In the genomic region with DNA sequence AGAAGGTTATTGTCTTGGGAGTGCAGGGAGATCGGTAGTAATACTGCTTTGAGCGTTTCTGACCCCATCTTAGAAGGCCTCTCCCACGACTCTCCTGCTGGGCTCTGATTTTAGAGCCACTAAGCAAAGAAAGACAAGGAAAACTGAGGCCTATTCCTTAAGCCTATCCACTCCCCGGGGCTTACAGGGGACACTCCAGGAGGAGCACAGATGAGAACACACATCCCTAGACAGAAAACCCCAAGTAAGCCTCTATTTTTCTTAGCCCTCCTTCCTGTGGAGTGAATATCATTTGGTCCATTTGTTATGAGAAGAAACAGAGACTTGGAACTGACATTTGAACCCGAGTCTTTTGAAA, we compare ENCODE assay signal across 8 mouse cellular contexts.
DNase-seq lines count a peak whose midpoint lies in the region; ATAC-seq and TF ChIP-seq lines count a peak whose summit lies in the region.

No protein-coding gene starts in this region.

- peak overlapping the region; percentile 76 for H3K9ac ChIP-seq in heart, embryonic 11.5 days (ENCODE audit: low read depth, low read length)
- no peak overlapping the region for H3K9ac ChIP-seq in liver, embryonic 12.5 days
- peak overlapping the region; percentile 70 for H3K9ac ChIP-seq in stomach, postnatal 0 days (ENCODE audit: low read length)

- no peak for TF ChIP-seq CTCF in stomach, postnatal 0 days (IDR thresholded peaks at IDR 0.05; ENCODE audit: low read depth)

- intact Hi-C loops in heart, postnatal 10 days (cut with DNase I): loop anchor here (2.0 to 10.0 kb wide), 3 partner anchors 162 to 1016 kb away; no protein-coding TSS in a partner anchor

- H3K27me3 ChIP-seq in heart, embryonic 11.5 days (ENCODE audit: control insufficient read depth, insufficient read depth, low read length): no peaks in the 10 kb centered on the region
- H3K27me3 ChIP-seq in liver, embryonic 12.5 days (replicated peaks): peaks cover 8% of the 10 kb centered on the region; the same call in 1 of the 2 replicates
- no peaks in the 10 kb centered on the region for H3K27me3 ChIP-seq in stomach, postnatal 0 days (ENCODE audit: control insufficient read depth, insufficient read depth, low read length)

- H3K4me2 ChIP-seq in heart, embryonic 11.5 days: peak overlapping the region; percentile 64
- peak overlapping the region; percentile 64 for H3K4me2 ChIP-seq in liver, embryonic 12.5 days
- H3K4me2 ChIP-seq in stomach, postnatal 0 days (replicated peaks; ENCODE audit: low read depth): peak overlapping the region; percentile 68

- no peaks in the 10 kb centered on the region for H3K9me3 ChIP-seq in heart, embryonic 11.5 days (replicated peaks; ENCODE audit: control insufficient read depth, low read length)
- H3K9me3 ChIP-seq in liver, embryonic 12.5 days (replicated peaks): no peaks in the 10 kb centered on the region
- no peaks in the 10 kb centered on the region for H3K9me3 ChIP-seq in stomach, postnatal 0 days (ENCODE audit: control insufficient read depth, low read length)

- no peak for DNase-seq in heart, postnatal 10 days
- peak; percentile 3 for DNase-seq in thymus, postnatal 0 days (ENCODE audit: low spot score)
- DNase-seq in thymus, postnatal 4 days: no peak
- no peak for DNase-seq in stomach, postnatal 0 days (ENCODE audit: low spot score)
- DNase-seq in frontal cortex, postnatal 25 days (ENCODE audit: low spot score in 2 of 2): no peak
- DNase-seq in frontal cortex, postnatal 14 days (ENCODE audit: low spot score in 2 of 2): no peak

- H3K27ac ChIP-seq in heart, embryonic 11.5 days (ENCODE audit: low read depth, low read length): peak overlapping the region; percentile 87
- H3K27ac ChIP-seq in liver, embryonic 12.5 days: no peak overlapping the region
- peak overlapping the region; percentile 77 for H3K27ac ChIP-seq in stomach, postnatal 0 days (replicated peaks)

- no peak for TF ChIP-seq EP300 in stomach, postnatal 0 days (optimal IDR thresholded peaks at IDR 0.05)

- ATAC-seq in heart, embryonic 11.5 days (replicated peaks; ENCODE audit: insufficient number of reproducible peaks, low FRiP score, low TSS enrichment): 0 out of 2 replicates have a peak, but pooled peaks have one; percentile 31
- ATAC-seq in liver, embryonic 12.5 days: no peak
- no peak for ATAC-seq in stomach, postnatal 0 days (ENCODE audit: low FRiP score, low TSS enrichment)

- peaks cover 5% of the 10 kb centered on the region for H3K4me1 ChIP-seq in heart, embryonic 11.5 days (ENCODE audit: control insufficient read depth, insufficient read depth, low read length)
- H3K4me1 ChIP-seq in liver, embryonic 12.5 days: peaks cover 3% of the 10 kb centered on the region; the same call in 1 of the 2 replicates
- 0 out of 2 replicates have a peak, but pooled peaks cover 2% of the 10 kb centered on the region for H3K4me1 ChIP-seq in stomach, postnatal 0 days (replicated peaks; ENCODE audit: control insufficient read depth, insufficient read depth)

- H3K4me3 ChIP-seq in heart, embryonic 11.5 days (ENCODE audit: low read depth, low read length): peak overlapping the region; percentile 45
- H3K4me3 ChIP-seq in liver, embryonic 12.5 days: peak overlapping the region; percentile 42
- H3K4me3 ChIP-seq in stomach, postnatal 0 days (ENCODE audit: low read depth, low read length): peak overlapping the region; percentile 43

- 8% methylated on average over 5 of the region's 5 CpGs for WGBS in heart, embryonic 11.5 days (ENCODE audit: insufficient replicate concordance)
- WGBS in liver, embryonic 12.5 days (ENCODE audit: insufficient replicate concordance): 19% methylated on average over 5 of the region's 5 CpGs
- WGBS in stomach, postnatal 0 days: 11% methylated on average over 5 of the region's 5 CpGs

- H3K36me3 ChIP-seq in heart, embryonic 11.5 days (ENCODE audit: control insufficient read depth, insufficient read depth, low read length): no peaks in the 10 kb centered on the region
- H3K36me3 ChIP-seq in liver, embryonic 12.5 days: no peaks in the 10 kb centered on the region
- no peaks in the 10 kb centered on the region for H3K36me3 ChIP-seq in stomach, postnatal 0 days (ENCODE audit: control insufficient read depth, insufficient read depth, low read length)
